Mouse (Mus musculus) CH12.LX (cell line): ENCODE measurements around the gene Ces4a. TPM values are rescaled to one million over a fixed set of nuclear protein-coding genes. Genes with fewer than 3 reads are reported as not detected.

Experiments
- DNase-seq: peaks from one replicate; pipeline ENCODE4 v3.0.0-alpha.2; 2013; ENCODE audit errors: extremely low read depth
- H3K27ac ChIP-seq: 2 replicates; pipeline ENCODE4 v1.5.1; 2012; ENCODE audit warnings: low read depth, mild to moderate bottlenecking, control low read depth, moderate library complexity; ENCODE audit not compliant: insufficient read depth
- H3K27me3 ChIP-seq: replicated peaks from 2 replicates; pipeline ENCODE3; 2012; ENCODE audit warnings: inconsistent platforms
- H3K36me3 ChIP-seq, 2 experiments: replicated peaks in 1 of 2; 2 replicates each; pipeline versions ENCODE3 to v1.6.1; 2012; ENCODE audit warnings: inconsistent platforms in 1 of 2, low read length in 1 of 2, mild to moderate bottlenecking in 1 of 2, mixed read lengths in 1 of 2, moderate library complexity in 1 of 2; ENCODE audit not compliant: control insufficient read depth in 1 of 2, insufficient read depth in 1 of 2
- H3K4me1 ChIP-seq, 2 experiments: 2 replicates each; pipeline ENCODE4 v1.6.1; 2012; ENCODE audit warnings: inconsistent platforms in 1 of 2, moderate library complexity in 1 of 2; ENCODE audit not compliant: insufficient read depth in 2 of 2, control insufficient read depth in 1 of 2
- H3K4me2 ChIP-seq: 2 replicates; pipeline ENCODE4 v1.6.1; 2012; ENCODE audit warnings: low read depth, mild to moderate bottlenecking, control low read depth; ENCODE audit not compliant: poor library complexity, insufficient read depth, severe bottlenecking
- H3K4me3 ChIP-seq, 3 experiments: fragments of 150-350 bp in 1 of 3; sonication (generic) in 1 of 3; replicated peaks in 1 of 3; 2 replicates each; pipeline versions ENCODE3 to v1.5.1; 2011 to 2012; ENCODE audit warnings: low read depth in 2 of 3, low read length in 2 of 3, mild to moderate bottlenecking in 2 of 3, moderate library complexity in 2 of 3, control low read depth in 1 of 3, improper control_type of control experiment in 1 of 3, inconsistent platforms in 1 of 3, mixed read lengths in 1 of 3; ENCODE audit not compliant: poor library complexity in 1 of 3
- H3K79me2 ChIP-seq: replicated peaks from 2 replicates; pipeline ENCODE4 v1.6.1; 2012; ENCODE audit warnings: mild to moderate bottlenecking, moderate library complexity; ENCODE audit not compliant: control insufficient read depth, poor library complexity, insufficient read depth, severe bottlenecking; ENCODE audit errors: extremely low read depth
- H3K9ac ChIP-seq: 2 replicates; pipeline ENCODE4 v1.6.1; 2012; ENCODE audit warnings: low read depth, mild to moderate bottlenecking, control low read depth, moderate library complexity; ENCODE audit not compliant: insufficient read depth
- H3K9me3 ChIP-seq: replicated peaks from 2 replicates; pipeline ENCODE3; 2012; ENCODE audit warnings: low read length, inconsistent platforms, mixed read lengths
- BHLHE40 ChIP-seq: IDR thresholded peaks from 2 replicates; pipeline ENCODE4 v1.6.1; 2011; ENCODE audit warnings: mild to moderate bottlenecking, low read depth, low read length, improper control_type of control experiment
- CTCF ChIP-seq, 2 experiments: IDR thresholded peaks in 1 of 2; conservative IDR thresholded peaks in 1 of 2; 2 replicates each; pipeline ENCODE4 v1.5.1; 2011 to 2012; ENCODE audit warnings: low read depth in 2 of 2, low read length in 2 of 2, improper control_type of control experiment in 1 of 2, inconsistent platforms in 1 of 2, mild to moderate bottlenecking in 1 of 2, moderate library complexity in 1 of 2
- E2F4 ChIP-seq: IDR thresholded peaks from 2 replicates; pipeline ENCODE4 v1.6.1; 2011; ENCODE audit warnings: low read depth, low read length, improper control_type of control experiment; ENCODE audit not compliant: insufficient replicate concordance
- ELF1 ChIP-seq: IDR thresholded peaks from 2 replicates; pipeline ENCODE4 v1.6.1; 2014; ENCODE audit warnings: low read depth, mild to moderate bottlenecking, inconsistent platforms, low read length, improper control_type of control experiment
- JUN ChIP-seq: IDR thresholded peaks from 2 replicates; pipeline ENCODE4 v1.6.1; 2011; ENCODE audit warnings: low read depth, mild to moderate bottlenecking, low read length, improper control_type of control experiment, moderate library complexity; ENCODE audit not compliant: insufficient read depth
- MAX ChIP-seq: IDR thresholded peaks from 2 replicates; pipeline ENCODE4 v1.6.1; 2011; ENCODE audit warnings: low read length, improper control_type of control experiment
- MXI1 ChIP-seq: IDR thresholded peaks from 2 replicates; pipeline ENCODE4 v1.6.1; 2011; ENCODE audit warnings: mild to moderate bottlenecking, low read depth, low read length, improper control_type of control experiment
- MYC ChIP-seq: IDR thresholded peaks from 2 replicates; pipeline ENCODE4 v1.6.1; 2011; ENCODE audit warnings: low read depth, mild to moderate bottlenecking, improper control_type of control experiment, low read length
- NELFE ChIP-seq: IDR thresholded peaks from 2 replicates; pipeline ENCODE4 v1.6.1; 2011; ENCODE audit warnings: low read depth, low read length, improper control_type of control experiment
- POLR2A ChIP-seq: IDR thresholded peaks from 2 replicates; pipeline ENCODE4 v1.6.1; 2011; ENCODE audit warnings: low read depth, mild to moderate bottlenecking, improper control_type of control experiment, low read length
- RAD21 ChIP-seq: IDR thresholded peaks from 2 replicates; pipeline ENCODE4 v1.6.1; 2011; ENCODE audit warnings: low read depth, mild to moderate bottlenecking, low read length, improper control_type of control experiment, moderate library complexity
- SMC3 ChIP-seq: IDR thresholded peaks from 2 replicates; pipeline ENCODE4 v1.6.1; 2011; ENCODE audit warnings: low read depth, low read length, improper control_type of control experiment
- USF1 ChIP-seq: IDR thresholded peaks from 2 replicates; pipeline ENCODE4 v1.6.1; 2014; ENCODE audit warnings: low read depth, mild to moderate bottlenecking, inconsistent platforms, low read length, improper control_type of control experiment
- ZMIZ1 ChIP-seq: IDR thresholded peaks from 2 replicates; pipeline ENCODE4 v1.6.1; 2012; ENCODE audit warnings: low read depth, mild to moderate bottlenecking, inconsistent platforms, low read length, improper control_type of control experiment
- dilution Hi-C: fragments of 300-500 bp; cut with MboI; formaldehyde crosslinking; loops from 2 replicates; pipeline ENCODE4 v1.14.3; 2020; ENCODE audit warnings: low sequenced_read_pairs; ENCODE audit not compliant: extremely low pct_unique_long_range_greater_than_20kb, extremely low pct_ligation_motif_present
- in situ Hi-C: fragments of 300-500 bp; cut with MboI; formaldehyde crosslinking; loops from 3 replicates; pipeline ENCODE4 v1.14.3; 2019; ENCODE audit warnings: low sequenced_read_pairs, low pct_ligation_motif_present, low pct_unique_long_range_greater_than_20kb, mixed read lengths
- polyA plus RNA-seq: library from polyadenylated mRNA; unstranded; fragments of >175 nt; gene quantifications from 2 replicates; pipeline ENCODE4 v1.2.1, GENCODE M21; 2012; ENCODE audit warnings: low read depth; ENCODE audit not compliant: insufficient read length
- total RNA-seq, 2 experiments: library from RNA; depleted of rRNA; stranded (reverse); fragments of 300-350 nt in 1 of 2; fragments of >200 nt in 1 of 2; gene quantifications; 2 replicates each; pipeline ENCODE4 v1.2.3; 2012 to 2014

The Ces4a gene
- total and polyA plus RNA-seq, 3 experiments: not detected

GRCm38 (mm10) chr8:105157555-105157954 lies 26.0 kb downstream of the Ces4a start:
- 0 out of 2 replicates have a peak, but pooled peaks have one; percentile 38 for TF ChIP-seq NELFE
- peak; percentile 89 to 96 for TF ChIP-seq CTCF (conservative IDR thresholded peaks at IDR 0.05 in 1 of 2, IDR thresholded peaks at IDR 0.05 in 1 of 2; ENCODE audit: low read depth in 2 of 2, low read length in 2 of 2)
- peak; percentile 41; the same call in 1 of the 2 replicates for TF ChIP-seq MAX
- no peak for TF ChIP-seq BHLHE40
- TF ChIP-seq RAD21: peak; percentile 74
- peak; percentile 77 for TF ChIP-seq SMC3
- no peak for TF ChIP-seq ZMIZ1
- 0 out of 2 replicates have a peak, but pooled peaks have one; percentile 42 for TF ChIP-seq MYC
- H3K27me3 ChIP-seq: no peaks in the 10 kb centered on the region
- H3K27ac ChIP-seq: no peak overlapping the region
- no peak overlapping the region for H3K9ac ChIP-seq
- no peak overlapping the region for H3K4me3 ChIP-seq
- dilution Hi-C loops (no loop called here), in situ Hi-C loops (loop anchor here (5.0 kb wide), 1 partner anchor 35 kb away; no protein-coding TSS in a partner anchor)
- no peaks in the 10 kb centered on the region for H3K9me3 ChIP-seq
- H3K4me2 ChIP-seq: no peak overlapping the region
- peaks cover 0 to 16% of the 10 kb centered on the region in 2 experiments; a peak in 3 of 4 replicates for H3K4me1 ChIP-seq
- H3K79me2 ChIP-seq: no peaks in the 10 kb centered on the region
- no peaks in the 10 kb centered on the region for H3K36me3 ChIP-seq
- DNase-seq: peak; percentile 72

- H3K4me2 ChIP-seq: no peak overlapping the region
- H3K4me1 ChIP-seq: peaks cover 0 to 16% of the 10 kb centered on the region in 2 experiments; a peak in 3 of 4 replicates
- no peak overlapping the region for H3K9ac ChIP-seq
- no peaks in the 10 kb centered on the region for H3K79me2 ChIP-seq
- in situ Hi-C loops (loop anchor here (5.0 kb wide), 1 partner anchor 36 kb away; no protein-coding TSS in a partner anchor), dilution Hi-C loops (no loop called here)
- H3K4me3 ChIP-seq: no peak overlapping the region
- H3K27ac ChIP-seq: no peak overlapping the region
- TF ChIP-seq MXI1: 0 out of 2 replicates have a peak, but pooled peaks have one; percentile 41
- peak in 1 of 2 experiments; percentile 45; a peak in 2 of 4 replicates for TF ChIP-seq CTCF (conservative IDR thresholded peaks at IDR 0.05 in 1 of 2, IDR thresholded peaks at IDR 0.05 in 1 of 2; ENCODE audit: low read depth in 2 of 2, low read length in 2 of 2)
- TF ChIP-seq RAD21: peak; percentile 20
- peak; percentile 85 for TF ChIP-seq MAX
- no peak for TF ChIP-seq SMC3
- TF ChIP-seq MYC: peak; percentile 57; the same call in 1 of the 2 replicates
- TF ChIP-seq JUN: no peak
- DNase-seq: peak; percentile 51
- no peaks in the 10 kb centered on the region for H3K27me3 ChIP-seq
- no peaks in the 10 kb centered on the region for H3K36me3 ChIP-seq
- no peaks in the 10 kb centered on the region for H3K9me3 ChIP-seq
Measured at GRCm38 (mm10) chr8:105158084-105158483, 26.5 kb downstream of the Ces4a start.

DNA sequence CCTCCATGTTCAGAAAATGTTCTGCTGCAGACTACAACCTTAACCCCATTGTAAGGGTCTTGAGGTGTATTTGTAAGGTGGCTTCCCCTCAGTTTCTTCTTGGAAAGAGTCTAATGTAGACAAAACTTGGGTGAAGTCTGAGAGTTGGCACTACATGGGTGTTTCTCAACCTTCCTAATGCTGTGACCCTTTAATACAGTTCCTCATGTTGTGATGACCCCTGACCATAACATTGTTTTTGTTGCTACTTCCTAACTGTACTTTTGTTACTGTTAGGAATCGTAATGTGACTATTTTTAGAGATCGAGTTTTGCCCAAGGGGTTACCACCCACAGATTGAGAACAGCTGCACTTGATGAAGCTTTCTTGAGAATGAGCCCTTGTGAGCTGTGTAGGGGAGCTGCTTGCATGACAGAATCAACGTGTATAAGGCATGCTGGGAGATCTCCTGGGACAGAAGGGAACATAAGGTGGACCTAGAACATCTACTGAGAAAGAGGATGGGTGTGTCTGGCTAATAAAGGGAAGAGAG lies 29.6 kb downstream of the Ces4a start:
- Histone ChIP-seq H3K36me3 (no peaks in the 10 kb centered on the region), H3K4me1 (peaks cover 0 to 25% of the 10 kb centered on the region in 2 experiments; a peak in 3 of 4 replicates), H3K27ac (no peak overlapping the region), H3K79me2 (no peaks in the 10 kb centered on the region), H3K4me3 (no peak overlapping the region), H3K4me2 (no peak overlapping the region), H3K9me3 (no peaks in the 10 kb centered on the region), H3K9ac (no peak overlapping the region), H3K27me3 (no peaks in the 10 kb centered on the region)
- dilution Hi-C loops: no loop called here
- in situ Hi-C loops: no loop called here
- TF ChIP-seq ELF1: no peak
- no peak for TF ChIP-seq POLR2A
- TF ChIP-seq E2F4: no peak
- no peak for TF ChIP-seq USF1
- TF ChIP-seq RAD21: no peak
- DNase-seq: no peak
